Mouse (Mus musculus) kidney, embryonic 16.5 days (tissue): Measurements from ENCODE around the gene Col4a1. TPM values are rescaled to one million over a fixed set of nuclear protein-coding genes. Genes with fewer than 3 reads are reported as not detected.

Experiments used
- ATAC-seq: fragments of 200-750 bp; cut with Nextera tagmentation; 2 replicates; pipeline ENCODE4 v1.8.0; 2017; ENCODE audit warnings: moderate TSS enrichment; ENCODE audit not compliant: low FRiP score, low TSS enrichment
- H3K27ac ChIP-seq: fragments of 300-500 bp; sonication (generic); 2 replicates; pipeline ENCODE4 v1.5.1; 2014; ENCODE audit warnings: low read length
- H3K27me3 ChIP-seq: fragments of 300-500 bp; sonication (generic); 2 replicates; pipeline ENCODE4 v1.6.1; 2014; ENCODE audit warnings: low read length, control low read depth, mixed read lengths; ENCODE audit not compliant: insufficient read depth
- H3K36me3 ChIP-seq: fragments of 300-500 bp; sonication (generic); 2 replicates; pipeline ENCODE4 v1.6.1; 2014; ENCODE audit warnings: low read length, control low read depth, mixed read lengths; ENCODE audit not compliant: insufficient read depth
- H3K4me1 ChIP-seq: fragments of 300-500 bp; sonication (generic); 2 replicates; pipeline ENCODE4 v1.6.1; 2014; ENCODE audit warnings: low read length, control low read depth, mixed read lengths; ENCODE audit not compliant: insufficient read depth
- H3K4me2 ChIP-seq: fragments of 300-500 bp; sonication (generic); replicated peaks from 2 replicates; pipeline ENCODE4 v1.6.1; 2014; ENCODE audit warnings: low read depth, low read length
- H3K4me3 ChIP-seq: fragments of 300-500 bp; sonication (generic); 2 replicates; pipeline ENCODE4 v1.5.1; 2014; ENCODE audit warnings: mild to moderate bottlenecking, low read length
- H3K9ac ChIP-seq: fragments of 300-500 bp; sonication (generic); replicated peaks from 2 replicates; pipeline ENCODE4 v1.6.1; 2014; ENCODE audit warnings: low read length
- H3K9me3 ChIP-seq: fragments of 300-500 bp; sonication (generic); 2 replicates; pipeline ENCODE4 v1.6.1; 2016; ENCODE audit warnings: low read length, control low read depth
- WGBS: fragments of 180-500 bp; shearing (Covaris S2); extraction: QIAGEN DNeasy Blood & Tissue Kit; methylation state at CpG from one replicate; pipeline ENCODE4 v1.1.7; 2014; 5-methylcytosine and 5-hydroxymethylcytosine counted together
- polyA plus RNA-seq: library from polyadenylated mRNA; unstranded; fragments of >200 nt; fragmentation: Nextera tagmentation; extraction: Ambion mirVana; gene quantifications from 2 replicates; pipeline ENCODE4 v1.2.1, GENCODE M21; 2015

Gene Col4a1
- polyA plus RNA-seq, 1 experiment from 2014 or later = 440 TPM

- Histone ChIP-seq H3K4me2 (no peak overlapping the region), H3K27me3 (0 out of 2 replicates have a peak, but pooled peaks cover 3% of the 10 kb centered on the region), H3K36me3 (no peaks in the 10 kb centered on the region), H3K9ac (no peak overlapping the region), H3K4me1 (peaks cover 13% of the 10 kb centered on the region), H3K27ac (no peak overlapping the region), H3K4me3 (no peak overlapping the region), H3K9me3 (no peaks in the 10 kb centered on the region)
- WGBS = 57% methylated on average over 12 of the region's 12 CpGs
- peak; percentile 46; the same call in 1 of the 2 replicates for ATAC-seq
Observed at GRCm38 (mm10) chr8:11182606-11183005, 130.0 kb downstream of the Col4a1 start.

GRCm38 (mm10) chr8:11182148-11182484 lies 130.5 kb downstream of the Col4a1 start:
- Histone ChIP-seq H3K27me3 (0 out of 2 replicates have a peak, but pooled peaks cover 2% of the 10 kb centered on the region), H3K4me2 (no peak overlapping the region), H3K36me3 (no peaks in the 10 kb centered on the region), H3K9me3 (no peaks in the 10 kb centered on the region), H3K4me1 (peaks cover 13% of the 10 kb centered on the region), H3K27ac (no peak overlapping the region), H3K4me3 (no peak overlapping the region), H3K9ac (no peak overlapping the region)
- peak; percentile 56 for ATAC-seq
- 31% methylated on average over 4 of the region's 4 CpGs for WGBS

GRCm38 (mm10) chr8:11181420-11182147 lies 131.0 kb downstream of the Col4a1 start:
- H3K9ac ChIP-seq = no peak overlapping the region
- no peak for ATAC-seq
- H3K36me3 ChIP-seq = no peaks in the 10 kb centered on the region
- H3K4me1 ChIP-seq = peaks cover 13% of the 10 kb centered on the region
- H3K4me2 ChIP-seq = no peak overlapping the region
- no peaks in the 10 kb centered on the region for H3K27me3 ChIP-seq
- no peaks in the 10 kb centered on the region for H3K9me3 ChIP-seq
- WGBS = 71% methylated on average over 11 of the region's 11 CpGs
- H3K4me3 ChIP-seq = no peak overlapping the region
- H3K27ac ChIP-seq = no peak overlapping the region

DNA sequence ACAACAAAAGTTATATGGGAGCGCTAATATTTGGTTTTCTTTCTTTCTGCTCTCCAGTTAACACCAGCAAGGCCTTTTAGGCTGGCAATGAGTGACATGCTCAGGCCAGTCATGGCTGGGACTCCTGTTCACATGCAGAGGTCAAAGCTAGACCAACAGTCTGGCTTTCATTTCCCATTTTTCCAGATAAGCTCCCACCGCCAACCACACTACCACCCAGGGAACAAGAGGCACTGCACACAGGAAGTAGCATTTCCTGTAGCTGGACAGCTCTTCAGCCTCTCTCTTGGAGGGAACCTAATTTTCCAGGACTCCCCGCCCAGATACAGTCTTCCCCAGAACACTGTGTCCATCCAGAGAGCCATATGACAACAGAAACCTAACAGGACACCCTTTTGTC lies 132.8 kb downstream of the Col4a1 start:
- no peaks in the 10 kb centered on the region for H3K9me3 ChIP-seq
- no peak for ATAC-seq
- H3K4me1 ChIP-seq = peaks cover 13% of the 10 kb centered on the region
- no peak overlapping the region for H3K9ac ChIP-seq
- no peak overlapping the region for H3K4me3 ChIP-seq
- no peak overlapping the region for H3K27ac ChIP-seq
- H3K27me3 ChIP-seq = no peaks in the 10 kb centered on the region
- WGBS = 77% methylated on average over 3 of the region's 3 CpGs
- H3K4me2 ChIP-seq = no peak overlapping the region
- H3K36me3 ChIP-seq = no peaks in the 10 kb centered on the region

- Histone ChIP-seq H3K9ac (no peak overlapping the region), H3K4me1 (no peaks in the 10 kb centered on the region), H3K4me3 (no peak overlapping the region), H3K27ac (peak overlapping the region; percentile 51), H3K9me3 (no peaks in the 10 kb centered on the region), H3K36me3 (no peaks in the 10 kb centered on the region), H3K27me3 (no peaks in the 10 kb centered on the region; the same call in 1 of the 2 replicates), H3K4me2 (no peak overlapping the region)
- WGBS = 76% methylated on average over 7 of the region's 7 CpGs
- peak; percentile 39; the same call in 1 of the 2 replicates for ATAC-seq
Observed at GRCm38 (mm10) chr8:11176393-11176792, 136.2 kb downstream of the Col4a1 start.

- ATAC-seq = peak; percentile 63
- WGBS = 65% methylated on average over 17 of the region's 17 CpGs
- no peaks in the 10 kb centered on the region; the same call in 1 of the 2 replicates for H3K27me3 ChIP-seq
- H3K27ac ChIP-seq = no peak overlapping the region
- H3K4me1 ChIP-seq = no peaks in the 10 kb centered on the region
- no peak overlapping the region for H3K9ac ChIP-seq
- H3K4me2 ChIP-seq = no peak overlapping the region
- H3K9me3 ChIP-seq = no peaks in the 10 kb centered on the region
- no peaks in the 10 kb centered on the region for H3K36me3 ChIP-seq
- H3K4me3 ChIP-seq = no peak overlapping the region
Observed at GRCm38 (mm10) chr8:11173284-11174191, 139.1 kb downstream of the Col4a1 start.

DNA sequence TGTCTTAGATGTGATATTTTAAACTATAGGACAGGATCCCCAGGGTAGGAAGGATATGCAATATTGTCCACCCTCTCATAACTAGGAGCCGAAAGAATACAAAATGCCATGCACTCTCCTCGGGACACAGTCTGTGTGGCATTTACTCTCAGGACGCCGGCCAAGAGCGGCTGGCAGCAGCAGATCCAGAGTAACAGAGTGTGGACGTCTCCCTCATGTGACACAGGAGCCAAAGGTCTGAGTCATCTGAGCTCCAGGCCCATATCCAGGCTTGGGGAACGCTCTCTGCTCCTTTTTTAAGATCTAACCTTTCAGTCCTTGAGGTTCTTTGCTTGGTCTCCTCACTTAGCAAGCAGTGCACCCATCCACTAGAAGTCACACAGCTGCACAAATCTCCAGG lies 141.1 kb downstream of the Col4a1 start:
- Histone ChIP-seq H3K9ac (no peak overlapping the region), H3K4me1 (no peaks in the 10 kb centered on the region), H3K9me3 (no peaks in the 10 kb centered on the region), H3K27me3 (no peaks in the 10 kb centered on the region; the same call in 1 of the 2 replicates), H3K4me2 (no peak overlapping the region), H3K4me3 (no peak overlapping the region), H3K27ac (no peak overlapping the region), H3K36me3 (no peaks in the 10 kb centered on the region)
- WGBS = 66% methylated on average over 7 of the region's 7 CpGs
- ATAC-seq = no peak

- Histone ChIP-seq H3K9me3 (no peaks in the 10 kb centered on the region), H3K4me1 (no peaks in the 10 kb centered on the region), H3K4me3 (no peak overlapping the region), H3K27ac (no peak overlapping the region), H3K9ac (no peak overlapping the region), H3K36me3 (no peaks in the 10 kb centered on the region), H3K27me3 (no peaks in the 10 kb centered on the region; the same call in 1 of the 2 replicates), H3K4me2 (no peak overlapping the region)
- no peak for ATAC-seq
- WGBS = 77% methylated on average over 2 of the region's 2 CpGs
Observed at GRCm38 (mm10) chr8:11169383-11169782, 143.2 kb downstream of the Col4a1 start.

DNA sequence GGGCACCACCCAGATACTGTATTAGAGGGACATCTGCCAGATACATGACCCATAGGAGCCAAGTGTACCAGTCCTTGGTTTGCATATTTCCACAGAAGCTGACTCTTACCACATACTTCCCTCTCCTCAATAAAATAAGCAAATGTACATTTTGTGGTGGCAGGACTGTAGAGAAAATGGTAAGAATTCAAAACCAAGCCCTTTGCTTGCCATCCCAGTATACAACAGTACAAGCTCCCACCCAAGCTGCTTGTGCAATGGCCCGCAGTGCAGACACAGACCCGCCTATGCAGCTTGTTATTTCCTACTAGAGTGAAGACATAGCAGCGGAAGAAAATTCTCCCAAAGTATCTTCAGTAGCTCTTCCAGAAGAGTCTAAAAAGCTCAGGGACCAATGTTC lies 143.8 kb downstream of the Col4a1 start:
- ATAC-seq = no peak
- WGBS = 90% methylated on average over 3 of the region's 3 CpGs
- no peaks in the 10 kb centered on the region for H3K9me3 ChIP-seq
- H3K36me3 ChIP-seq = no peaks in the 10 kb centered on the region
- no peak overlapping the region for H3K27ac ChIP-seq
- no peak overlapping the region for H3K4me2 ChIP-seq
- H3K27me3 ChIP-seq = no peaks in the 10 kb centered on the region; the same call in 1 of the 2 replicates
- H3K4me1 ChIP-seq = no peaks in the 10 kb centered on the region
- H3K9ac ChIP-seq = no peak overlapping the region
- no peak overlapping the region for H3K4me3 ChIP-seq

- no peak for ATAC-seq
- Histone ChIP-seq H3K4me2 (no peak overlapping the region), H3K9me3 (no peaks in the 10 kb centered on the region), H3K27ac (no peak overlapping the region), H3K4me1 (no peaks in the 10 kb centered on the region), H3K9ac (no peak overlapping the region), H3K36me3 (no peaks in the 10 kb centered on the region), H3K27me3 (no peaks in the 10 kb centered on the region; the same call in 1 of the 2 replicates), H3K4me3 (no peak overlapping the region)
- WGBS = 76% methylated on average over 9 of the region's 9 CpGs
Observed at GRCm38 (mm10) chr8:11167955-11168354, 144.7 kb downstream of the Col4a1 start.
